Mouse (Mus musculus): Measurements from ENCODE around the gene Cenpe. TPM values are rescaled to one million over a fixed set of nuclear protein-coding genes. Genes with fewer than 3 reads are reported as not detected.

Cenpe gene
- total RNA-seq, 2 experiments from 2014 or later: 4.6 to 6.8 TPM

DNA sequence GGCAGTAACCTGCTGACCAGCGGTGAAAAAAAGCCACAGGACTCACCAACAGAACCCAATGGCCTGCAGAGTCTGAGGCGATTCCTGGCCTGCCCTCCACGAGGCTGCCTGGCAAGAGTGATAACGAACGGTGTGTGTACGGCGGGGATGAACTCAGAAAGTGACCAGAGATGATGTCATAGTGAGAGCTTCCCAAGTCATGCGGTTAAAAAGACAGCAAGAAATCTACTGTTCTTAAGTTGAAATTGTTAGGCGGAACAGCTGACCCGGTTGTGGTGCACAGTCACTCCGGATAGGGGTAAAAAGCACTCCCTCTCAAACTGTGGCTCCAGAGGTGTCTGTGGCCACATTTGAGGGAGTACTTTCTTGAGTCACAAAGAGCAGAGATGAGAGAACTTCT is 106.0 kb downstream of the Cenpe start:
- DNase-seq: no peak
- intact Hi-C loops (cut with DNase I): no loop called here

Other genes with a start within 250 kb of the Cenpe start
- 1 to 10 TPM; 1.6 to 2.2 TPM for gene Bdh2, start 68.7 kb downstream of the Cenpe start, total RNA-seq (2021)
- 1 to 10 TPM; 6.9 to 7.0 TPM for gene Slc9b2, start 95.2 kb downstream of the Cenpe start, total RNA-seq (2021)
- 1 to 10 TPM in 1 of 2 experiments, under 1 TPM in 1; 0.40 to 1.5 TPM for gene Slc9b1, start 135.5 kb downstream of the Cenpe start, total RNA-seq (2021)
- gene Cisd2, start 211.4 kb downstream of the Cenpe start, total RNA-seq (2021): 10 to 100 TPM; 31.8 to 33.4 TPM
- gene Ube2d3, start 225.6 kb downstream of the Cenpe start, total RNA-seq (2021): 100 to 1,000 TPM; 250 to 270 TPM

All from left cerebral cortex, postnatal 4 days (tissue).